Mouse (Mus musculus) mesoderm, embryonic 11.5 days (tissue): Measurements from ENCODE around the gene Grb2.

Experiments used
- DNase-seq: peaks from one replicate; pipeline ENCODE4 v3.0.0-alpha.2; 2012; ENCODE audit warnings: low read depth, low spot score

Gene Grb2

DNA sequence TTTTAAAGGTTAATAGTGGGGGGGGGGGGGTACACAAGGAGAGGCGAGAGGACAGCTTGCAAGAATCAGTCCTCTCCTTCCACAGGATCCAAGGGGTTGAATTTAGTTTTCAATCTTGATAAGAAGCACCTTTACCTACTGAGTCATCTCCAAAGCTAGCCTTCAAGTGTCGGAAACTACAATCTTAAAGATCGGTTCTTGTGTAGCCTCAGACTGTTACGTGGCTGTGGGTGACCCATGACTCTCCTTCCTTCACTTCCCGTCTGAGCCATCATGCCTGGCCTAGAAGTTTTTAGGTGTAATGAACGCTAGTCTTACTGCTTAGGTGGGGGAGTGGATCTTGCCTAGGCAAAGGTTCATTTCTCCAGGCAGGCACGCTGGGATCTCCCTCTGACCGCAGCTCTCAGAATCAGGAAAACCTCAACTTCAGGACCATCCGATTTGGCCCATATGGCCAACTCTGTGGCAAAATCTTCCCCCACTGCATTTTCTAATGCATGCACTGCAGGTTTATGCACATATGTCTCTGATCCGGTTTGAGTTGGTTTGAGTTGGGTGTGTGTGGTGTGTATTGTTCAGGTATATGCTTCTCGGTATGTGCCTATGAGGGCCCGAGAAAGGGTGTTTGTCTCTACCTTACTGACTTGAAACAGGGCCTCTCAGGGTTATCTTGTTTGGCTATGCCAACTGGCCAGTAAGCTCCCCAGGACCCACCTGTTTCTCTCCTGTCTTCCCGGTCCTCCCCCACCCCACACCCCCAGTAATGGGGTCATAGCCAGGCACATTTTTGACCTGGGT lies 78.5 kb downstream of the Grb2 start:
- DNase-seq, result no peak

- DNase-seq, result no peak
Observed at GRCm38 (mm10) chr11:115628465-115629101, 79.8 kb downstream of the Grb2 start.

- peak; percentile 99 for DNase-seq
Observed at GRCm38 (mm10) chr11:115627705-115628464, 80.5 kb downstream of the Grb2 start, which contains the start of gene Slc25a19. Gene Slc25a19 (minus strand): TSS chr11:115628295.

DNA sequence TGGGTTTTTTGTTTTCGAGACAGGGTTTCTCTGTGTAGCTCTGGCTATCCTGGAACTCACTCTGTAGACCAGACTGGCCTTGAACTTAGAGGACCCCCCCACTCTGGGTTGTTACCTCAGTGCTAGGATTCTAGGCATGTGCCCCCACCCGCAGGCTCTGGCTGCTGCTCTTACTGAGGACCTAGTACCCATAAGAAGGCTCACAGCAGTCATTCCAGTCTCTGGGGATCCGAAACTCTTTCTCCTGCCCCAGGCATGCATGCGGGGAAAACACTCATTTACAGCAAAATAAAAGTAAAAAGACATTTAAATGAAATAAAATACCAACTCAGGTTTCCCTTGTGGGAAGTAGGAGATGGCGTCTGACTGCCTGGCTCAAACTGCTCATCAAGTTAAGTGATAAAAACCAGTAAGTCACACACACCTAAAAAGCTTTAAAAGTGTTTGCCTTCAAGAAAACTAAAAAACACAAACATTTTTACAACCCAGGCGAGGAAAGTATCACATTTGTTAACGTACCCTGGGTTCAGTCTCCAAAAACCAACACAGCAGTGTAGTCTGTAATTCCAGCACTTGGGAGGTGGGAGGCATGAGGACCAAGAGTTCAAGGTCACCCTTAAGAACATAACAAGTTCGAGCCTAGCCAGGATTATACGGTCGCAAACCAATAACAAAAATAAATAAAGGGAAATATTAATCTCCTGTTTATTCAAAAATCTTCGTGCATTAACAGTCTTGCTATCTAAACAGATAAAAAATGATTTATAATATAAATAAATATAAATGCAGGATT lies 81.4 kb downstream of the Grb2 start:
- no peak for DNase-seq

- DNase-seq, result no peak
Observed at GRCm38 (mm10) chr11:115625877-115626276, 82.5 kb downstream of the Grb2 start.

GRCm38 (mm10) chr11:115623487-115624070 lies 84.8 kb downstream of the Grb2 start:
- DNase-seq, result peak; percentile 21

DNA sequence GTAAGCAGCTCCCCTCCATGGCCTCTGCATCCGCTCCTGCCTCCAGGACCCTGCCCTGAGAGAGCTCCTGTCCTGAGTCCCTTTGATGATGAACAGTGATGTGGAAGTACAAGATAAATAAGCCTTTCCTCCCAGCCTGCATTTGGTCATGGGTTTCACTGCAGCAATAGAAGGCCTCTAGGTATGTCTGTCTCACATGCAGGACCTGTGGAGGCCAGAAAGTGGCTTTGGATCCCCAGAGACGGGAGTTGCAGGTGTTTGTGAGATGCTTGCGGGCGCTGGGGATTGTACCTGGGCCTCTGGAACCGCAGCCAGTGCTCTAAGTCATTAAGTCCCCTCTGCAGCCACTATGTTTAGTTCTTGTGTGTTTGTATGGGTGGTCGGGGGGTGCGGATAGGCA lies 88.4 kb downstream of the Grb2 start:
- DNase-seq, result no peak

DNA sequence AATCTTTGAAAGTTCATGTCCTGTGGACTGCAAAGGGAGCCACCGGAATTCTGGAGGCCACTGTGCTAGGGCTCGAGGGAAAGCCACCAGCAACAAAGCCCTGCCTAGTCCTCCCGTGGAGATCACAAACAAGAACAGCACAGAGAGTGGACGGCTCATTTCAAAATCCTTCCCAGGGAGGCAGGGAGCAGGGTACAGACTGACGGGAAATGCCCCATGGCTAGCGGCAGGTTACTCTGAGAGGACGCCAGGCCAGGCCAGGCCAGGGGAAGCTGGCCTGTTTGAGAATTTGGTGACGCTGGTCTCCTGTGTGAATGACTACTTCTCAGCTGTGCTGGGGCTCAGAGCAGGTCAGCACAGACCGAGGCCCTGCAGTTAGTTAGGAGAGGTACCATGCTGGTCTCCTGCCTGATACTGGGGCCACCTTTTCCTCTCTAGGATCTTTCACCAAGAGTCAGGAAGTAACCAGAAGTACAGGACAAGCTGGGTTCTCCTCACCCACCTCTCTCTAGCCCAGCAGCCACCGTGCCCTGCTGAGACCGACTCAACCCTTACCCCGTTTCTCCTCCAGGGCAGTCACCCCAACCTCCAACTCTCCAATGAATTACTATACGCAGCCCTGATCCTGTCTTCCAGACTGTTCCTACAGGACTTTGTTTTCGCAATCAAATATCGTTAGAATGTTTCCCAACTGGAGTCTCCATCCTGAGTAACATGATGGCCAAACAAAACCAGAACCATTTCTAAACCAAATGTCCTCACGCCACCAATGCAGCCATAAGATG lies 89.5 kb downstream of the Grb2 start:
- no peak for DNase-seq

DNA sequence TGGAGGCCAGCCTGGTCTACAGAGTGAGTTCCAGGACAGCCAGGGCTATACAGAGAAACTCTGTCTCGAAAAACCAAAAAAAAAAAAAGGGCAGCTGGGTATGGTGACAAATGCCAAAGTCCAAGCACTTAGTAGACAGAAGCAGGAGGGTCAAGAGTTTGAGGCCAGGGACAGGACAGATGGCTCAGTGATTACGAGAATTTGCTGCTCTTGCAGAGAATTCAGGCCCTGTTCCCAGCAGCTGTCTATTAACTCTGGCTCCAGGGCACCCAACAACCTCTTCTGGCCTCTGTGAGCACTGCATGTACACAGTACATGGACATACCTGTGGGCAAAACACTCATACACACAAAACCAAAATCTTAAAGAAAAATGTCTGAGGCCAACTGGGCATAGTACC lies 90.4 kb downstream of the Grb2 start:
- DNase-seq, result no peak

- no peak for DNase-seq
Observed at GRCm38 (mm10) chr11:115616893-115617292, 91.5 kb downstream of the Grb2 start.

GRCm38 (mm10) chr11:115616371-115616770 lies 92.0 kb downstream of the Grb2 start:
- DNase-seq, result no peak

- DNase-seq, result no peak
Observed at GRCm38 (mm10) chr11:115615875-115616274, 92.5 kb downstream of the Grb2 start.

GRCm38 (mm10) chr11:115615108-115615825 lies 93.1 kb downstream of the Grb2 start:
- no peak for DNase-seq

GRCm38 (mm10) chr11:115614346-115615107 lies 93.9 kb downstream of the Grb2 start:
- no peak for DNase-seq

- no peak for DNase-seq
Observed at GRCm38 (mm10) chr11:115613138-115613945, 95.1 kb downstream of the Grb2 start.

DNA sequence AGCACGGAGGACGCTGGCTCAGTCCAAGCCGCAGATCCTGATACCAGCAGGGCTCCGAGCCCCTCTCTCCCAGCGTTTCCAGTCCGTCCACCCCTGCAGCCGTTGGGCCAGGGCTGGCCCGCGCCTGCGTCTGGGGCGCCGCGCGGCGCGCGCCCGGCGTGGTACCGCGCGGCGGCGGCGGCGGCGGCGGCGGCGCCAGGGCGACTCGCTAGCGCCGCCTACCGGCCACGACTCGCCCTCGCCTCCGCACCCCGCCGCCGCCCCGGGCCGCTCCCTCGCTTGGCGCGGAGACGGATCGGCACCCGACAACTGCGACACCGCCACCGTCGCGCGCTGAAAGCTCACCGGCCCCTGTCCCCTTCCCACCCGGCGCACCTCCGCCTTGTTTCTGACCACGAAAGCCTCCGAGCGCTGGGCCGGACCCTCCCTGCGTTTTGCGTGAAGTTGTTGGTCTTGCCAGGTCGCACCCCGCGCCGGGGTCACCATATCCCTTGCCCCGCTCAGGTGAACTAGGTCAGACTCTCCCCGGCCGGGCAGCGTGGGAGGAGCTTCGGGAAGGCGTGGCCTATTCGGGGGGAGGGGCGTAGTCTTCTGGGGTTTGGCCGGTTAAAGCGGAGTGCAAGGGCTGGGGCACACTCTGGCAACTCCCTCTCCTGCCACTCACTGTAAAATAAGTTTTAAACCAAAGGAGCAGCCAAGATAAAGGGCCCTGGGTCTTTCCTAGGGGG lies 95.8 kb downstream of the Grb2 start, which contains the start of gene Mif4gd:
Mif4gd (minus strand) TSS at position 560 of the 728 bp plus-strand sequence.
- DNase-seq, result peak; percentile 86

GRCm38 (mm10) chr11:115612059-115612409 lies 96.4 kb downstream of the Grb2 start:
- DNase-seq, result peak; percentile 31
